Mouse (Mus musculus): Measurements from ENCODE around the gene Tenm4.

- no peak for TF ChIP-seq CTCF (IDR thresholded peaks at IDR 0.05; ENCODE audit: extremely low read depth, insufficient read length, insufficient replicate concordance, low read depth, low read length)
- no peak for TF ChIP-seq POLR2A (IDR thresholded peaks at IDR 0.05; ENCODE audit: low read depth, low read length)
Observed at GRCm38 (mm10) chr7:96214876-96215275, 43.8 kb downstream of the Tenm4 start.
